Mouse (Mus musculus): Measurements from ENCODE around the gene Coro6. TPM values are rescaled to one million over a fixed set of nuclear protein-coding genes. Genes with fewer than 3 reads are reported as not detected.

Gene Coro6
- 1 to 10 TPM; 1.8 to 2.0 TPM for total RNA-seq (2023)

DNA sequence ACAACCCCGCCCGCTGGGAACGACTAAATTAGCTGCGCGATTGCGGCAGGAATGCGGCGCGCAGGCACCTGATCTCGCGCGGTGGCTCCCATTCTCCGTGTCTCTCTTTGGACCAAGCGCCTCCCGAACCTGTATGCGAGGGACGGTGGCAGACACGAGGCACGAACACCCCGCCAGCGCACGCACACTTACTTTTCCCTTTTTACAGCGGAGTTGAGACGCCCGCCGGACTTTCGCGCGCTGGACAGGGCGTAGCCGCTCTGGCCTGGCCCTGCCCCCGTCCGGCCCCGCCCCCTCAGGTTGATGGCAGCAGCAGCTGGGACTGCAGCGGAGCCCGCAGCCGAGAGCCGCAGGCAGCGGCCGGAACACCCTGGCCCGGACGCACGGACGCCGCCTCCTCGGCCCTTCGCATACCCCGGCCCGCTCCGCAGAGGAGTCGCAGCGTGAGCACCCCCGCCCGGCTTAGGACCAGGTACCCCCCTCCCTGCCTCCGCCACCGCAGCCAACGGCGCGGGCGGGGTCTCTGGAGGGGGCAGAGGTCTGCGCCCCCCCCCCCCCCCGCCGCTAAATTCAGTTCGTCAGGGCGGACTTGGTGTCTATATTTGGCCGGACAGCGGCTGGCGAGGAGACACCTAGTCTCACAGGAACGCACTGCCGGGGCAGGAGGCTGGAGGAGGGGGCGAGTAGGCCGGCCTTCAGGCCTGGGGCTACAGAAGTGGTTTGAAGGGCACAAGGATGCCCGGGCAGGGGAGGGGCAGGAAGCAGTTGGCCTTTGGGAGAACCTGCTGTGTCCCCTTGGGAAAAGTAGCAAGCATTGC is at the start of gene Coro6:
Coro6 (plus strand) TSS at position 129 of the 818 bp plus-strand sequence.

DNA sequence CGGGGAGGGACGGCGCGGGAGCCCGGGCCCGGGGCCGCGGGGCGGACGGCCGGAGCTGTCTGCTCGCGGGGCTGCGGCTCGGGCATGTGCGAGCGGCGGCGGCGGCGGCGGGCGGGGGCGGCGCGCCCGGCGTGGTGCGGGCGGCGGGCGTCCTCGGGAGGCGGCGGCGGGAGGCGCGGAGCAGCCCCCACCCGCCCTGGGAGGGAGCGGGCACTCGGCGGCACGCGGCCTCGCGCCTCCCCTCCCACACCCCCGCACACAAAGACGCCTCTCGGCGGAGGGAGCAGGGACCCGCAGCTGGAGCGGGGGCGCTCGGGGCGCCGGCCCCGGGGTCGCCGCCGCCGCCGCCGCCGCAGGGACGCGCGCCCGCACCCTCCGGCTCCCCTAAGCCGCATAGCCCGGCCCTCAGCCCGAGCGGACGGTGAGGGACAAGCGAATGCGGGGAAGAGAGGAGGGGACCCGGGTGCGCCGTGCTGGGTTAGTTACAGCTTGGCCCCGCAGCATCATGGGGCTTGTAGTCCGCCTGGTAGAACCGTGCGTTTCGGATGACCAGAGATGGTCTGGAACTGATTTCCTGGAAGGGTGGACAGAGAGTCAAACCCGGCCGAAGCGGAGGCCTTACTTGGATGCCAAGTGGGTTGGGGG is 27.5 kb downstream of the Coro6 start, which contains the start of gene Ankrd13b:
Ankrd13b (minus strand) TSS at position 88 of the 645 bp plus-strand sequence.

DNA sequence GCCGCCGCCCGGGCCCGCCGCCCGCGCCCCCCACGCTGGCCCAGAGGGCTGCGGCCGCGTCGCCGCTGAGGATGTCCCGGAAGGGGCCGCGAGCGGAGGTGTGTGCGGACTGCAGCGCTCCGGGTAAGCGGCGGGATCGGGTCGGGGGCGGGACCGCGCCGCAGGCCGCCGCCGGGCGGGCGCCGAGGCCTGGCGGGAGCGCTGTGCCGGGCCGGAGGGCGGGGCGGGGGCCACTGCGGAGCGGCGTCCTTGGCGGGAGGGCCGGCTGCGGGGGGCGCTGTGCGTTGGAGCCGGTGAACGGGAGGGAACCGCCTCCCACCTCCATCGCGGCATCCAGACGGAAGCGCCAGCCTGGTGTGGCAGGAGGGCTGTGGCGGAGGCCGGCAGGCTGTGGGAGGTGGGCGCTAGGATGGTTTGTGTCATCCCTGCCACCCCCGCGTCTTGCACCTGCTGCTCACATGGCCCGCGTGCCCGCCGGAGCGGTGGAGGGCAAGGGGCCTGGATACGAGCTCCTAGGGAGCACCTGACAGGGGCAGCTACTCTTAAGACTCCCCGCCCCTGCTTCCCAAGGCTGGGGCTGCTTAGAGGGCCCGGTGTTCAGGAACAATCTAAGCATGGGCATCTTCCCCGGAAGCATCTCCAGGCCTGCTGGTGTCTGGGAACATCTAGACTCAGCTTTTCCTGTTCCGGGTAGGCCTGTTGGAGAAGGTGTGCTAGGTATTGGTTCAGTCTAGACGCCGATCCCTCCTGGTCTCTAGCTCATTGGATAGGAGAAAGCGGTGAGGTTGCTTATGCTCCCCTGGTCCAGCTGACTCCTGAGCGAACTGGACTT is 31.5 kb downstream of the Coro6 start, which contains the start of gene Git1:
Git1 (plus strand) TSS at position 51 of the 832 bp plus-strand sequence.

DNA sequence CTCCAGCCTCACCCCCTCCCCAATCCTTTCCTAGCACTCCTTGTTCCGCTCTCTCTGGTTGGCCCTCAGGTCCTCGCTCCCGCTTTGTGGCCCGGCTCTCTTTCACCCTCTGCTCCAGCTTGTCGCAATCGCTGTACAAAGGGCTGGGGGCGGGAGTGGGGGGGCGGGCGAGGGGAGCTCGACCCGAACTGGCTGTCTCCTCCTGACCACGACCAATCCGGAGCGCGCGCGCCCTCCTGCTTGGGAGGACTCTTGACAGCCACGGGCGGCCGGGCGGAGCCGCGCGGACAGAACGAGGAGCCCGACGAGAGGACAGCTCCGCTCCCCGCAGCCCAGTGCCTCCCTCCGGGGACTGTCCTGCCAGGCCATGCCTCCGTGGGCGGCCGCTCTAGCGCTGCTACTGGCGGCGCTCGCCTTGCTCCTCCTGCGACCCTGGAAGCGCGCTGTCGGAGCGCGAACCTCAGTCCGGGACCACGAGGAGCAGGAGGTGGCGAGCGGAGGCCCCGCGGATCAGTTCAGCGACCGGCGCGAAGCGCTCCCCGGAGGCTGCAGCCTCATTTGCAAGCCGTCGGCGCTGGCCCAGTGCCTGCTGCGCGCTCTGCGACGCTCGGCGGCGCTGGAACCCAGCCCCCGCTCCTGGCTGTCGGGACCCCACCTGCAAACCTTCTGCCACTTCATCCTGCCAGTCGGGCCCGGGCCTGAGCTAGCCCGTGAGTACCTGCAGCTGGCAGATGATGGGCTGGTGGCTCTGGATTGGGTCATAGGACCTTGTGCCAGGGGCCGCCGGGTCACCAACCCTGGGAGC is 52.8 kb downstream of the Coro6 start, which contains the start of gene Abhd15:
Abhd15 (plus strand) TSS at position 290 of the 805 bp plus-strand sequence.

DNA sequence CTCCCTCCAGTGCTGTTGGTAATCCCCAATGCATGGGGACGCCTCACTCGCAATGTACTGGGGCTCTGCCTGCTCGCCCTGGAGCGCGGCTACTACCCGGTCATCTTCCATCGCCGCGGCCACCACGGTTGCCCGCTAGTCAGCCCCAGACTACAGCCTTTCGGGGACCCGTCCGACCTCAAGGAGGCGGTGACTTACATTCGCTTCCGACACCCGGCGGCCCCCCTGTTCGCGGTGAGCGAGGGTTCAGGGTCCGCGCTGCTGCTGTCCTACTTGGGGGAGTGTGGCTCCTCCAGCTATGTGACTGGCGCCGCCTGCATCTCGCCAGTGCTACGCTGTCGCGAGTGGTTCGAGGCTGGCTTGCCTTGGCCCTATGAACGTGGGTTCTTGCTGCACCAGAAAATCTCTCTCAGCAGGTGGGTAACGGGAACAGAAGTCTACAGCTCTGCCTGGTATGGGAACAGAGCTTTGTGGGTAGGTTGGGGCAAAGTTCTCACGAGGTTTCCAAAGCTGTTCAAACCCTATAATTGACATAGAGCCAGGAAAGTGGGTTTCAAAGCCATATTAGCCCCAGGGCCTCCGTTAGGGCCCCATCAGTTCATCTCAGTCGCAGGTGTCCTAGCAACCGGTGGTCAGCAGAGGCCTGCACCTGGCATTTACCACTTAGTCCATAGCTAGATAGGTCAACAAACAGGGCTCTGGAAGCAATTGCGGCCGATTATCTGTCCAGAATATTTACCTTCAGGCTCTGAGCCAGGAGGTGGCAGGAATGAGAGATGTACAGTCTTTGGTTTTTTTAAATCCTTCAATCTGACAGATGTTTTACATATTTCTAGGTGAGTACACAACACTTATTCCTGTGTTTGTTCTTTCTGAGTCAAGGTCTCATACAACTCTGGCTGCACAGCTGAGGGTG is 53.7 kb downstream of the Coro6 start, which contains the start of gene Trp53i13:
Trp53i13 (minus strand) TSS at position 344 of the 916 bp plus-strand sequence.

DNA sequence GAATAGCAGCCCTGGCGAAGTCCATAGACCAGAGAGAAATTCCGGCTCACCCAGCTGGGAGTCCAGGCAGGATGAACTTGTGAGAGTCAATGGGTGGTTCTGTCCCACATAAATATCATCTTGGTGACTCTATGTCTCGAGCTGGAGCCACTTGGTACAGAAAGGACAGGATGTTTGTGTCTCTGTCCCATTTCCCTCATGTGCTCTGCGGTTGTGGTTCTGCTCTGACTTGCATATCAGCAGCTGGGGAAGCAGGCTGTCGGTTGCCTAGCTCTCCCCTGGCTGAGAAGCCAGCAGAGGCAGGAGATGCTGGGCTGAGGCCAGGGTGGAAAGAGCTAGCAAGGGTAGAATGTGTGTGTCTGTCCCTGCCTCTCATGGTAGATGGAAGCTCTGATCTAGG is 56.8 kb downstream of the Coro6 start, which contains the start of gene Gm10392:
Gm10392 (minus strand) TSS at position 156 of the 400 bp plus-strand sequence.

Other genes starting within 250 kb of the Coro6 start
- 100 to 1,000 TPM; 250 to 259 TPM for gene Ssh2, start 246.1 kb upstream of the Coro6 start, total RNA-seq (2023)
- 10 to 100 TPM; 17.8 to 21.3 TPM for gene Ankrd13b, start 27.3 kb downstream of the Coro6 start, total RNA-seq (2023)
- 10 to 100 TPM; 49.3 to 55.4 TPM for gene Git1, start 31.2 kb downstream of the Coro6 start, total RNA-seq (2023)
- gene Abhd15, start 52.7 kb downstream of the Coro6 start, total RNA-seq (2023), result 1 to 10 TPM; 7.3 to 7.6 TPM
- 10 to 100 TPM; 18.8 to 24.6 TPM for gene Trp53i13, start 53.6 kb downstream of the Coro6 start, total RNA-seq (2023)
- gene Gm10392, start 56.8 kb downstream of the Coro6 start, total RNA-seq (2023), result 1 to 10 TPM; 1.4 to 1.9 TPM
- gene Taok1, start 145.4 kb downstream of the Coro6 start, total RNA-seq (2023), result 10 to 100 TPM; 41.3 to 41.5 TPM
- 100 to 1,000 TPM; 145 to 161 TPM for gene Nufip2, start 223.7 kb downstream of the Coro6 start, total RNA-seq (2023)